Mouse (Mus musculus) embryonic stem cell, embryonic (primary cell): ENCODE results near the gene Tex36.

ENCODE experiments used
- CTCF ChIA-PET, 4 experiments: fragments of 300-600 bp in 2 of 4; fragments of 350-600 bp in 2 of 4; sonication (Branson Sonifier 250); formaldehyde crosslinking; loops; one replicate each; lab custom pipeline; 2022; ENCODE audit warnings: inconsistent platforms in 2 of 4; lab: Charles Lee
- POLR2A ChIA-PET, 4 experiments: fragments of 300-600 bp in 2 of 4; fragments of 350-600 bp in 2 of 4; sonication (Branson Sonifier 250); formaldehyde crosslinking; loops; one replicate each; lab custom pipeline; 2022; ENCODE audit warnings: antibody characterized with exemption in 4 of 4, inconsistent platforms in 1 of 4; lab: Charles Lee

Gene Tex36

DNA sequence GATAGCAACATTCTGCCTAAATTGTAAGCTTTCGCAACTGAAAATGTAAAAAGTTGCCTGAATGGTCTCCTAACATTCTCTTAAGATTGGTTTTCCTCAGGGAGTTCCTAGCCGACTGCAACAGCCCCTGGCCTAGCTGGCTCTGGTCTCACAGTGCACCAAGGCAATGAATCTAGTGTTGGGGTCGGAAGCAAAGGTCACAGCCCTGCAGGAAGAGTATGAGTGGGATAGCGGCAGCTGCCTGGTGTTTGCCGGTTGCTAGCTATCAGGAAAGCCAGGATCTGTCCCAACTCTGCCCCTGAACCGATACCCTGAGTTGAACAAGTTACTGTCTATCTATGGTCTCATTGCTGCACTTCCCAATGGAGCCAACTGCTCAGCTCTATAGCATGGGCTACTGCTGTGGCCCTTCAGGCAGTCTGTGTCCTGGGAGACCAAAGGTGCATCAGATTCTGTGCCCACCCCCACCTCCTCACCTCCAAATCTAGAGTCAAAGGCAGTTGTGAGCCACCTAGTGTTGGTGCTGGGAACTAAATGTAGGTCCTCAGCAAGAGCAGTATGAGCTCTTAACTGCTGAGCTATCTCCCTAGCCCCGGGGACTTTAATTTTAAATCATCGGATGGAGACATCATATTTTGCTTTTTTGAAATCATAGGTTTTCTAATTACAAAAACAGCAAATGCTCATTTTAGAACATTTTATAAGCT lies 46.0 kb downstream of the Tex36 start:
- ChIA-PET POLR2A (interaction anchor here in 3 of 4 experiments (0.7 to 2.4 kb wide), 6 partner anchors 13 to 1264 kb away, joined by 3 to 6 read pairs (median 4); partner anchors contain the start of gene Edrf1 (in 1 of the 3)), CTCF (interaction anchor here (0.5 to 1.9 kb wide), 70 partner anchors 8 to 1918 kb away, joined by 3 to 12 read pairs (median 4); partner anchors contain the start of gene Edrf1 (in 3 of the 4))

DNA sequence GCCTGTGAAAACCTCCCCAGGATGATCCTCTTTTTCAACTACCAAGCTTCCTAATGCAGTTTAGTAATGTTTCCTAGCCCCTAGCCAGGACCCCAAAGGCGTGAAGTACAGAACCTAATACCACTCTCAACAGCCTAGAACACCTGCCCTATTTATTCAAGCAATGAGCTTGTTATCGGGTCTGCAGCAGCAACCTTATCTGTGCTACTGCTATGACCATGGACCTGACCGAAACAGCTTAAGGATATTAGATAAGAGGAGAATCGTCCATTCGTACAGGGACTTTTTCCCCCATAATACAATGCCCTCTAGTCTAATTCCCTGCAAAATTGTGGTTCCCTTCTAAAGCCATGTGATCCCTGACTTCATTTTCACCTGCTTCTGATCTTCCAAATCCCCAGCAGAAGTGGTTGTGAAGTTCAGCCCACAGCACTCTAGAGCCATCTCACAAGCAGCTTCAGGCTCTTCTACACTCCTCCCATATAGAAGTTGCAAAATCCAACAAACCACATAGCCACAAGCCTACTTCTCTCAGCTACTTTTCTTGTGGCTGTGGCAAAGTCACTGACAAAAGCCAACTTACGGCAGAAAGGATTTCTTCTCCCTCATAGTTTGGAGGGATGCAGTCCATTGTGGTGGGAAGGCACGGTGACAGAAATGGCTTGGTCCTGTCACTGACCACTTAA lies 49.5 kb downstream of the Tex36 start:
- POLR2A ChIA-PET, result interaction anchor here in 1 of 4 experiments (0.9 kb wide), 1 partner anchor 85 kb away, joined by 3 read pairs; the partner anchor contains the start of gene Edrf1

DNA sequence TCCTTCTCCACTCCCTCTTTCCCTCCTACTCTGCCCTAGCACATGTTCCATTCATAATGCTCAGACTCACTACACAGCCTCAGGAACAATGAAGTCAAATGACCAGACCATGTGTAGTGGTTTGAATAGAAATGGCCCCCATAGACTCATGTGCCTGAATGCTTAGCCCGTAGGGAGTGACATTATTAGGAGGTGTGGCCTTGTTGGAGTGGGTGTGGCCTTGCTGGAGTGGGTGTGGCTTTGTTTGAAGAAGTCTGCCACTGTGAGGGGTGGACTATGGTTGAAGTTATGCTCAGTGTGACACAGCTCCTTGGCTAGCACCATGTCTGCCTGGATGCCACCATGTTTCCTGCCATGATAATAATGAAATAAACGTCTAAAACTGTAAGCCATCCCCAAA lies 51.0 kb downstream of the Tex36 start:
- POLR2A ChIA-PET, result interaction anchor here in 1 of 4 experiments (0.9 kb wide), 1 partner anchor 86 kb away, joined by 4 read pairs; the partner anchor contains the start of gene Edrf1
- CTCF ChIA-PET, result no interaction called here

More for the DNA sequence above, 49.5 kb downstream of the Tex36 start:
- CTCF ChIA-PET, result interaction anchor here in 1 of 4 experiments (1.3 kb wide), 1 partner anchor 371 kb away, joined by 4 read pairs; no protein-coding TSS in a partner anchor

GRCm38 (mm10) chr7:133548434-133548833 lies 53.5 kb downstream of the Tex36 start:
- ChIA-PET POLR2A (interaction anchor here in 1 of 4 experiments (0.7 kb wide), 1 partner anchor 237 kb away, joined by 3 read pairs; no protein-coding TSS in a partner anchor), CTCF (interaction anchor here in 1 of 4 experiments (1.0 kb wide), 1 partner anchor 8 kb away, joined by 3 read pairs; no protein-coding TSS in a partner anchor)

DNA sequence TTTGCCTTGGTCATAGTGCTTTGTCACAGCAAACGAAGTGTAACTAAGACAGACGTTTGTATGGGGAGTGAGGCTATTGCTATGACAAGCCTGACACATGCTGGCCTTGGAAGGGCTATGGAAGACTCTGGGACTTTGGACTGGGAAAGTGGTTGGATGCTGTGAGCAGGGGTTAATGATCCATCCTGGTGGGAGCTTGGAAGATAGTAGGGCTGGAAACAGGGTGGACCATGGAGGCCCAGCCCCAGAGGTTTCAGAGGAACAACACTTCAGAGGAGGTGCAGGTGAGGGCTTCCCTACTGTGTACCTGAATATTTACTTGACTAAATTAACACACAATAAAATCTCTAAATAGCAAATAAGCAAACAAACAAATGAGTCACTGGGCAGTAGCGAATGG lies 56.3 kb downstream of the Tex36 start:
- POLR2A ChIA-PET, result interaction anchor here in 2 of 4 experiments (0.7 to 2.1 kb wide), 2 partner anchors 91 to 1142 kb away, joined by 3 to 6 read pairs; partner anchors contain the start of gene Edrf1 (in 1 of the 2)
- CTCF ChIA-PET, result interaction anchor here in 1 of 4 experiments (1.1 kb wide), 1 partner anchor 11 kb away, joined by 3 read pairs; no protein-coding TSS in a partner anchor

DNA sequence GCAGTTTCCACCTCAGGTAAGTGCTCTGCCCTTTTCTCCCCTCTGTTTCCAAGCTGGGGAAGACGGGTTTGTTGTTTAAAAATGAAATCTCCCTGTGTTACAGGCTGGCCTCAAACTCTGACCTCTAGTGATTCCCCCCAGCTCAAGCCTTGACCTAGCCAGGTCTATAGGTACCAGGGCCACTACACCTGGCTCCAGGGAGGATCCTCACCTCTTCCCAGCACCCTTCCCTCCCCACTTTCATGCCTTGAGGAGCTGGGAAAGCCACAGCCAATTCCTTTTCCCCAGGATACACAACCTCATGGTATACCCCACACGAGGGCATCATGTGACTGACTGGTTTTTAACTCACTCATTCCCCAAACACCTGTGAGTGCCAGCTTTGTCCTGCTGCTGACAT lies 57.0 kb downstream of the Tex36 start:
- ChIA-PET POLR2A (no interaction called here), CTCF (interaction anchor here in 1 of 4 experiments (1.1 kb wide), 1 partner anchor 11 kb away, joined by 3 read pairs; no protein-coding TSS in a partner anchor)

DNA sequence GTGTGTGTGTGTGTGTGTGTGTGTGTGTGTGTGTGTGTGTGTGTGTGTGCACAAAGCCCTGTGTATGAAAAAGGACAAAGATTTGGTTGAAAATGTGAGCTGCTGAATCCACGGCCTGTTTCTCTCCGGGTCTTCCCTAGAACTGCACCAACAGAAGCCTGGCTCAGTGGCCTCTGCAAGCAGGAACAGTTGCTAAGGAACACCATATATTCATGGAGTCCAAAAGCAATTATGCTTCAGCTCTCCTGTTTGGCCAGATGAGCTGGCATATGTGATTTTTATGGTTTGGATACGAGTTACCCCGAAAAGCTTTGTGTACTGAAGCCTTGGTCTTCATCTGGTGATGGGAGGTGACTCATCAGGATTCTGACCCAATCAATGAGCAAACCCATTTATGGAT lies 58.8 kb downstream of the Tex36 start:
- ChIA-PET POLR2A (interaction anchor here in 1 of 4 experiments (0.8 kb wide), 1 partner anchor 12 kb away, joined by 3 read pairs; no protein-coding TSS in a partner anchor), CTCF (interaction anchor here (0.6 to 1.3 kb wide), 4 partner anchors 13 to 214 kb away, joined by 3 to 10 read pairs (median 4); no protein-coding TSS in a partner anchor)

- POLR2A ChIA-PET, result interaction anchor here in 1 of 4 experiments (1.3 kb wide), 1 partner anchor 10 kb away, joined by 3 read pairs; no protein-coding TSS in a partner anchor
- CTCF ChIA-PET, result interaction anchor here in 1 of 4 experiments (0.6 kb wide), 1 partner anchor 496 kb away, joined by 6 read pairs; no protein-coding TSS in a partner anchor
Observed at GRCm38 (mm10) chr7:133537366-133537765, 64.6 kb downstream of the Tex36 start.
